ENCODE assay signal across 15 mouse cellular contexts in genomic region chr16:67436301-67436700, GRCm38 (mm10).
"Had no signal": no experiment of that assay in that cellular context is flagged by ENCODE, and none has a peak within 500 bp of the region (broad histone marks: within the 10 kb centered on the region; RNA-seq: fewer than 3 reads in every experiment).

No protein-coding gene starts in this region.

- H3K9ac ChIP-seq: kidney, embryonic 15.5 days; limb, embryonic 12.5 days; limb, embryonic 15.5 days; liver, embryonic 14.5 days; liver, postnatal 0 days; lung, embryonic 14.5 days; midbrain, embryonic 13.5 days had no signal

- DNase-seq: kidney, postnatal 14 days; kidney, postnatal 4 days; left cerebral cortex, postnatal 4 days; liver, postnatal 0 days; lung, embryonic 14.5 days; thymus, postnatal 25 days had no signal

- H3K27ac ChIP-seq: kidney, embryonic 15.5 days; limb, embryonic 12.5 days; limb, embryonic 15.5 days; liver, embryonic 14.5 days; macrophage; midbrain, embryonic 13.5 days had no signal

- ATAC-seq: liver, postnatal 0 days; lung, postnatal 0 days; midbrain, embryonic 13.5 days; midbrain, embryonic 16.5 days had no signal

- H3K4me3 ChIP-seq: kidney, embryonic 15.5 days; limb, embryonic 12.5 days; limb, embryonic 15.5 days; midbrain, embryonic 13.5 days had no signal

- H3K4me2 ChIP-seq: kidney, embryonic 15.5 days; limb, embryonic 12.5 days; limb, embryonic 15.5 days; liver, embryonic 11.5 days; lung, embryonic 14.5 days; midbrain, embryonic 13.5 days had no signal

- H3K36me3 ChIP-seq: kidney, embryonic 15.5 days; limb, embryonic 12.5 days; limb, embryonic 15.5 days; midbrain, embryonic 13.5 days had no signal

- H3K4me1 ChIP-seq: kidney, embryonic 15.5 days; limb, embryonic 12.5 days; limb, embryonic 15.5 days; midbrain, embryonic 13.5 days had no signal

- H3K27me3 ChIP-seq: kidney, embryonic 15.5 days; limb, embryonic 12.5 days; limb, embryonic 15.5 days; midbrain, embryonic 13.5 days had no signal

- H3K9me3 ChIP-seq: kidney, embryonic 15.5 days; limb, embryonic 12.5 days; limb, embryonic 15.5 days; midbrain, embryonic 13.5 days had no signal
